Mouse (Mus musculus) duodenum, adult 2 months (tissue): ENCODE results near the gene Olfr713. TPM values are rescaled to one million over a fixed set of nuclear protein-coding genes. Genes with fewer than 3 reads are reported as not detected.

ENCODE experiments used
- polyA plus RNA-seq: library from polyadenylated mRNA; depleted of rRNA; stranded (reverse); fragments of >200 nt; gene quantifications from 2 replicates; pipeline ENCODE4 v1.2.3, GENCODE M21; 2012; ENCODE audit warnings: low replicate concordance; rRNA removed

Olfr713 gene
- polyA plus RNA-seq, result not detected in 2 replicates

GRCm38 (mm10) chr7:107030874-107031273 lies at the start of gene Olfr713:
Gene Olfr713 (plus strand): TSS chr7:107031174.

GRCm38 (mm10) chr7:107005972-107006371 lies 25.0 kb upstream of the Olfr713 start, which contains the start of gene Olfr2:
Gene Olfr2 (minus strand): TSS chr7:107006072.

GRCm38 (mm10) chr7:107070681-107071080 lies 39.7 kb downstream of the Olfr713 start, which contains the start of gene Olfr714:
Gene Olfr714 (plus strand): TSS chr7:107070981.

Other genes with a start within 250 kb of the Olfr713 start
- not detected in 2 replicates for gene Olfr699, start 238.0 kb upstream of the Olfr713 start, polyA plus RNA-seq
- gene Olfr700, start 222.3 kb upstream of the Olfr713 start, polyA plus RNA-seq, result not detected in 2 replicates
- not detected in 2 replicates for gene Olfr701, start 217.0 kb upstream of the Olfr713 start, polyA plus RNA-seq
- gene Olfr702, start 197.3 kb upstream of the Olfr713 start, polyA plus RNA-seq, result not detected in 2 replicates
- not detected in 2 replicates for gene Olfr703, start 187.8 kb upstream of the Olfr713 start, polyA plus RNA-seq
- gene Olfr704, start 168.0 kb upstream of the Olfr713 start, polyA plus RNA-seq, result not detected in 2 replicates
- gene Olfr705, start 154.3 kb upstream of the Olfr713 start, polyA plus RNA-seq, result not detected in 2 replicates
- not detected in 2 replicates for gene Olfr706, start 143.0 kb upstream of the Olfr713 start, polyA plus RNA-seq
- gene Olfr707, start 129.9 kb upstream of the Olfr713 start, polyA plus RNA-seq, result not detected in 2 replicates
- gene Olfr1532-ps1, start 123.2 kb upstream of the Olfr713 start, polyA plus RNA-seq, result not detected in 2 replicates
- gene Olfr709-ps1, start 99.0 kb upstream of the Olfr713 start, polyA plus RNA-seq, result not detected in 2 replicates
- gene Olfr710, start 82.9 kb upstream of the Olfr713 start, polyA plus RNA-seq, result not detected in 2 replicates
- not detected in 2 replicates for gene Olfr6, start 67.2 kb upstream of the Olfr713 start, polyA plus RNA-seq
- gene Olfr711, start 55.7 kb upstream of the Olfr713 start, polyA plus RNA-seq, result not detected in 2 replicates
- not detected in 2 replicates for gene Olfr2, start 25.1 kb upstream of the Olfr713 start, polyA plus RNA-seq
- not detected in 2 replicates for gene Olfr714, start 39.8 kb downstream of the Olfr713 start, polyA plus RNA-seq
- not detected in 2 replicates for gene Olfr17, start 62.0 kb downstream of the Olfr713 start, polyA plus RNA-seq
- not detected in 2 replicates for gene Olfr715b, start 79.2 kb downstream of the Olfr713 start, polyA plus RNA-seq
- gene Olfr715, start 99.9 kb downstream of the Olfr713 start, polyA plus RNA-seq, result not detected in 2 replicates
- not detected in 2 replicates for gene Olfr716, start 107.2 kb downstream of the Olfr713 start, polyA plus RNA-seq
- gene Nlrp14, start 135.8 kb downstream of the Olfr713 start, polyA plus RNA-seq, result not detected in 2 replicates
- not detected in 2 replicates for gene Rbmxl2, start 178.3 kb downstream of the Olfr713 start, polyA plus RNA-seq